Mouse (Mus musculus): ENCODE measurements around the gene Ppp1r35. TPM values are rescaled to one million over a fixed set of nuclear protein-coding genes. Genes with fewer than 3 reads are reported as not detected.

The Ppp1r35 gene
- polyA plus RNA-seq, 1 experiment from 2014 or later: 39.9 TPM

GRCm38 (mm10) chr5:137772755-137773154 lies 5.9 kb upstream of the Ppp1r35 start:
- peaks cover 5% of the 10 kb centered on the region; the same call in 1 of the 2 replicates for H3K4me1 ChIP-seq
- no peak overlapping the region for H3K27ac ChIP-seq (replicated peaks)
- no peak overlapping the region for H3K9ac ChIP-seq
- no peaks in the 10 kb centered on the region for H3K27me3 ChIP-seq
- H3K36me3 ChIP-seq: no peaks in the 10 kb centered on the region
- ATAC-seq (ENCODE audit: insufficient number of reproducible peaks, low FRiP score, low TSS enrichment, low read depth): no peak
- H3K4me2 ChIP-seq (replicated peaks): no peak overlapping the region
- H3K4me3 ChIP-seq (replicated peaks): no peak overlapping the region
- no peaks in the 10 kb centered on the region for H3K9me3 ChIP-seq (replicated peaks)

- Histone ChIP-seq H3K4me1 (peaks cover 22% of the 10 kb centered on the region), H3K4me2 (replicated peaks) (no peak overlapping the region), H3K27ac (replicated peaks) (peak overlapping the region; percentile 65), H3K27me3 (no peaks in the 10 kb centered on the region), H3K9me3 (replicated peaks) (no peaks in the 10 kb centered on the region), H3K36me3 (peaks cover 6% of the 10 kb centered on the region; the same call in 1 of the 2 replicates), H3K4me3 (replicated peaks) (no peak overlapping the region), H3K9ac (no peak overlapping the region)
- ATAC-seq (ENCODE audit: insufficient number of reproducible peaks, low FRiP score, low TSS enrichment, low read depth): no peak
- 78% methylated on average over 2 of the region's 2 CpGs for WGBS
Observed at GRCm38 (mm10) chr5:137775587-137776290, 2.9 kb upstream of the Ppp1r35 start.

- WGBS: 22% methylated on average over 5 of the region's 5 CpGs
- Histone ChIP-seq H3K4me1 (peaks cover 22% of the 10 kb centered on the region), H3K9me3 (replicated peaks) (no peaks in the 10 kb centered on the region), H3K27ac (replicated peaks) (peak overlapping the region; percentile 65), H3K27me3 (no peaks in the 10 kb centered on the region), H3K9ac (no peak overlapping the region), H3K4me3 (replicated peaks) (no peak overlapping the region), H3K4me2 (replicated peaks) (no peak overlapping the region), H3K36me3 (peaks cover 14% of the 10 kb centered on the region)
- ATAC-seq (ENCODE audit: insufficient number of reproducible peaks, low FRiP score, low TSS enrichment, low read depth): peak; percentile 48
Observed at GRCm38 (mm10) chr5:137776408-137776918, 2.2 kb upstream of the Ppp1r35 start.

- H3K36me3 ChIP-seq: peaks cover 23% of the 10 kb centered on the region
- no peak overlapping the region for H3K4me3 ChIP-seq (replicated peaks)
- no peak for ATAC-seq (ENCODE audit: insufficient number of reproducible peaks, low FRiP score, low TSS enrichment, low read depth)
- no peaks in the 10 kb centered on the region for H3K9me3 ChIP-seq (replicated peaks)
- no peak overlapping the region for H3K4me2 ChIP-seq (replicated peaks)
- H3K4me1 ChIP-seq: peaks cover 22% of the 10 kb centered on the region
- H3K9ac ChIP-seq: no peak overlapping the region
- 78% methylated on average over 7 of the region's 7 CpGs for WGBS
- H3K27me3 ChIP-seq: no peaks in the 10 kb centered on the region
- H3K27ac ChIP-seq (replicated peaks): no peak overlapping the region; the same call in 1 of the 2 replicates
Observed at GRCm38 (mm10) chr5:137777267-137777845, 1.3 kb upstream of the Ppp1r35 start.

GRCm38 (mm10) chr5:137779053-137779933 lies 644 bp downstream of the Ppp1r35 start:
- H3K4me3 ChIP-seq (replicated peaks): peak overlapping the region; percentile 97
- under 1% methylated on average over 76 of the region's 83 CpGs for WGBS

GRCm38 (mm10) chr5:137781661-137782060 lies 3.0 kb downstream of the Ppp1r35 start:
- Histone ChIP-seq H3K36me3 (peaks cover 40% of the 10 kb centered on the region), H3K9me3 (replicated peaks) (no peaks in the 10 kb centered on the region), H3K4me2 (replicated peaks) (no peak overlapping the region), H3K4me1 (peaks cover 46% of the 10 kb centered on the region), H3K27me3 (no peaks in the 10 kb centered on the region), H3K9ac (no peak overlapping the region), H3K27ac (replicated peaks) (no peak overlapping the region), H3K4me3 (replicated peaks) (no peak overlapping the region)
- no peak for ATAC-seq (ENCODE audit: insufficient number of reproducible peaks, low FRiP score, low TSS enrichment, low read depth)
- 94% methylated on average over 7 of the region's 7 CpGs for WGBS

More at GRCm38 (mm10) chr5:137779053-137779933, 644 bp downstream of the Ppp1r35 start:
- Histone ChIP-seq H3K4me1 (peaks cover 38% of the 10 kb centered on the region), H3K9me3 (replicated peaks) (no peaks in the 10 kb centered on the region), H3K27me3 (no peaks in the 10 kb centered on the region), H3K36me3 (peaks cover 37% of the 10 kb centered on the region), H3K4me2 (replicated peaks) (peak overlapping the region; percentile 91), H3K27ac (replicated peaks) (peak overlapping the region; percentile 87), H3K9ac (peak overlapping the region; percentile 88)
- peak; percentile 11; the same call in 1 of the 2 replicates for ATAC-seq (ENCODE audit: insufficient number of reproducible peaks, low FRiP score, low TSS enrichment, low read depth)

- 78% methylated on average over 13 of the region's 13 CpGs for WGBS
Observed at GRCm38 (mm10) chr5:137782776-137783522, 4.3 kb downstream of the Ppp1r35 start.

GRCm38 (mm10) chr5:137783901-137784540 lies 5.4 kb downstream of the Ppp1r35 start:
- no peak for ATAC-seq (ENCODE audit: insufficient number of reproducible peaks, low FRiP score, low TSS enrichment, low read depth)
- 57% methylated on average over 9 of the region's 9 CpGs for WGBS
- Histone ChIP-seq H3K4me2 (replicated peaks) (peak overlapping the region; percentile 80), H3K36me3 (peaks cover 40% of the 10 kb centered on the region), H3K9me3 (replicated peaks) (no peaks in the 10 kb centered on the region), H3K27ac (replicated peaks) (0 out of 2 replicates have a peak overlapping the region, but pooled peaks have one; percentile 12), H3K27me3 (no peaks in the 10 kb centered on the region), H3K9ac (peak overlapping the region; percentile 12; the same call in 1 of the 2 replicates), H3K4me3 (replicated peaks) (peak overlapping the region; percentile 69), H3K4me1 (peaks cover 45% of the 10 kb centered on the region)

More at GRCm38 (mm10) chr5:137782776-137783522, 4.3 kb downstream of the Ppp1r35 start:
- H3K27ac ChIP-seq (replicated peaks): no peak overlapping the region
- H3K4me2 ChIP-seq (replicated peaks): peak overlapping the region; percentile 80
- no peaks in the 10 kb centered on the region for H3K27me3 ChIP-seq
- ATAC-seq (ENCODE audit: insufficient number of reproducible peaks, low FRiP score, low TSS enrichment, low read depth): no peak
- H3K4me3 ChIP-seq (replicated peaks): peak overlapping the region; percentile 69; the same call in 1 of the 2 replicates
- H3K9ac ChIP-seq: no peak overlapping the region
- H3K36me3 ChIP-seq: peaks cover 40% of the 10 kb centered on the region
- H3K9me3 ChIP-seq (replicated peaks): no peaks in the 10 kb centered on the region
- peaks cover 46% of the 10 kb centered on the region for H3K4me1 ChIP-seq

- H3K4me3 ChIP-seq (replicated peaks): peak overlapping the region; percentile 69
- no peaks in the 10 kb centered on the region for H3K27me3 ChIP-seq
- H3K4me2 ChIP-seq (replicated peaks): peak overlapping the region; percentile 80
- peaks cover 42% of the 10 kb centered on the region for H3K4me1 ChIP-seq
- peaks cover 40% of the 10 kb centered on the region for H3K36me3 ChIP-seq
- ATAC-seq (ENCODE audit: insufficient number of reproducible peaks, low FRiP score, low TSS enrichment, low read depth): no peak
- no peaks in the 10 kb centered on the region for H3K9me3 ChIP-seq (replicated peaks)
- WGBS: 81% methylated on average over 14 of the region's 14 CpGs
- 0 out of 2 replicates have a peak overlapping the region, but pooled peaks have one; percentile 12 for H3K27ac ChIP-seq (replicated peaks)
- peak overlapping the region; percentile 12; the same call in 1 of the 2 replicates for H3K9ac ChIP-seq
Observed at GRCm38 (mm10) chr5:137784546-137784945, 5.9 kb downstream of the Ppp1r35 start.
